Mouse (Mus musculus) stomach, embryonic 16.5 days (tissue): ENCODE results near the gene Birc3. TPM values are rescaled to one million over a fixed set of nuclear protein-coding genes. Genes with fewer than 3 reads are reported as not detected.

Experiments used
- ATAC-seq: fragments of 200-750 bp; cut with Nextera tagmentation; 2 replicates; pipeline ENCODE4 v1.8.0; 2017; ENCODE audit warnings: moderate number of reproducible peaks, moderate TSS enrichment; ENCODE audit not compliant: insufficient read depth, low FRiP score
- H3K27ac ChIP-seq: fragments of 300-500 bp; sonication (generic); 2 replicates; pipeline ENCODE4 v1.5.1; 2014; ENCODE audit warnings: low read length
- H3K27me3 ChIP-seq: fragments of 300-500 bp; sonication (generic); 2 replicates; pipeline ENCODE4 v1.6.1; 2014; ENCODE audit warnings: low read length, control low read depth, mixed read lengths; ENCODE audit not compliant: control insufficient read depth, insufficient read depth
- H3K36me3 ChIP-seq: fragments of 300-500 bp; sonication (generic); 2 replicates; pipeline ENCODE4 v1.6.1; 2014; ENCODE audit warnings: low read length; ENCODE audit not compliant: control insufficient read depth, insufficient read depth
- H3K4me1 ChIP-seq: fragments of 300-500 bp; sonication (generic); 2 replicates; pipeline ENCODE4 v1.6.1; 2014; ENCODE audit warnings: low read length, control low read depth, mixed read lengths; ENCODE audit not compliant: control insufficient read depth, insufficient read depth
- H3K4me2 ChIP-seq: fragments of 300-500 bp; sonication (generic); 2 replicates; pipeline ENCODE4 v1.6.1; 2014; ENCODE audit warnings: low read depth, low read length, mixed read lengths
- H3K4me3 ChIP-seq: fragments of 300-500 bp; sonication (generic); replicated peaks from 2 replicates; pipeline ENCODE4 v1.5.1; 2014; ENCODE audit warnings: mild to moderate bottlenecking, low read length
- H3K9ac ChIP-seq: fragments of 300-500 bp; sonication (generic); 2 replicates; pipeline ENCODE4 v1.6.1; 2014; ENCODE audit warnings: low read length
- H3K9me3 ChIP-seq: fragments of 300-500 bp; sonication (generic); replicated peaks from 2 replicates; pipeline ENCODE4 v1.6.1; 2016; ENCODE audit warnings: low read length, control low read depth; ENCODE audit not compliant: control insufficient read depth
- WGBS: fragments of 180-500 bp; shearing (Covaris S2); extraction: QIAGEN DNeasy Blood & Tissue Kit; methylation state at CpG from one replicate; pipeline ENCODE4 v1.1.7; 2014; 5-methylcytosine and 5-hydroxymethylcytosine counted together
- polyA plus RNA-seq: library from polyadenylated mRNA; unstranded; fragments of >200 nt; fragmentation: Nextera tagmentation; extraction: Ambion mirVana; gene quantifications from 2 replicates; pipeline ENCODE4 v1.2.1, GENCODE M21; 2015

The Birc3 gene
- polyA plus RNA-seq, 1 experiment from 2014 or later = 9.4 TPM

GRCm38 (mm10) chr9:7852346-7853230, 20.4 kb downstream of the Birc3 start:
- Histone ChIP-seq H3K36me3 (no peaks in the 10 kb centered on the region), H3K4me2 (no peak overlapping the region), H3K4me1 (no peaks in the 10 kb centered on the region), H3K27ac (no peak overlapping the region), H3K4me3 (no peak overlapping the region), H3K27me3 (no peaks in the 10 kb centered on the region), H3K9ac (no peak overlapping the region), H3K9me3 (no peaks in the 10 kb centered on the region)
- ATAC-seq = peak; percentile 29; the same call in 1 of the 2 replicates
- 66% methylated on average over 4 of the region's 4 CpGs for WGBS

DNA sequence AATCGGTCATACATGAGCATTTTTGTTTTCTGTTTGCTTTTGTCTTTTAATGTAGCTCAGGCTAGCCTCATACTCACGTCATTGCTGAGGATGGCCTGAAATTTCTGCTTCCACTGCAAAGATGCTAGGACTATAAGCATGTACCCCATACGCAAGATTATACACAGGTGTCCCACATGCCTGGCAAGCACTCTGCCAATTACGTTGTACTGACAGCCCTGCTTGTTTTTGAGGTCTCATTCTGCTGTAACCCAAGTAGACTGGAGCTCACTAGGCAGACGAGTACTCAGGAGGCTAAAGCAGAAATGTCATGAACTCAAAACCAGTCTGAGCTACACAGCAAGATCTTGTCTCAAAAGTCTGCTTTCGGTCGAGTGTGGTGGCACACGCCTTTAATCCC, 21.1 kb downstream of the Birc3 start:
- H3K4me1 ChIP-seq = no peaks in the 10 kb centered on the region
- ATAC-seq = no peak
- H3K9me3 ChIP-seq = no peaks in the 10 kb centered on the region
- H3K27ac ChIP-seq = no peak overlapping the region
- no peak overlapping the region for H3K4me3 ChIP-seq
- H3K27me3 ChIP-seq = no peaks in the 10 kb centered on the region
- 87% methylated on average over 8 of the region's 8 CpGs for WGBS
- no peak overlapping the region for H3K4me2 ChIP-seq
- H3K9ac ChIP-seq = no peak overlapping the region
- H3K36me3 ChIP-seq = no peaks in the 10 kb centered on the region

DNA sequence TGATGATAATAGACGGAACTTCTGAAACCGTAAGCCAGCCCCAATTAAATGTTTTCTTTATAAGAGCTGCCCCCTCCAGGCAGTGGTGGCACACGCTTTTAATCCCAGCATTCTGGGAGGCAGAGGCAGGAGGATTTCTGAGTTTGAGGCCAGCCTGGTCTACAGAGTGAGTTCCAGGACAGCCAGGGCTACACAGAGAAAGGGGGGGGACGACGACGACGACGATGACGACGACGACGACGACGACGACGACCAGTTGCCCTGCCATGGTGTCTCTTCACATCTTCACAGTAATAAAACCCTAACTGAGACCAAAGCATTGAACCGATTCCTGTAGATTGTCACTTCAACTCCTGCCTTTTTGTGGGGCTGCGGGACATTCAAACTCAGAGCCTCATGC, 24.8 kb downstream of the Birc3 start:
- no peak overlapping the region for H3K4me2 ChIP-seq
- no peak overlapping the region for H3K27ac ChIP-seq
- WGBS = 91% methylated on average over 18 of the region's 18 CpGs
- no peak overlapping the region for H3K4me3 ChIP-seq
- H3K4me1 ChIP-seq = no peaks in the 10 kb centered on the region
- no peaks in the 10 kb centered on the region for H3K36me3 ChIP-seq
- H3K27me3 ChIP-seq = no peaks in the 10 kb centered on the region
- no peak overlapping the region for H3K9ac ChIP-seq
- no peak for ATAC-seq
- no peaks in the 10 kb centered on the region for H3K9me3 ChIP-seq

DNA sequence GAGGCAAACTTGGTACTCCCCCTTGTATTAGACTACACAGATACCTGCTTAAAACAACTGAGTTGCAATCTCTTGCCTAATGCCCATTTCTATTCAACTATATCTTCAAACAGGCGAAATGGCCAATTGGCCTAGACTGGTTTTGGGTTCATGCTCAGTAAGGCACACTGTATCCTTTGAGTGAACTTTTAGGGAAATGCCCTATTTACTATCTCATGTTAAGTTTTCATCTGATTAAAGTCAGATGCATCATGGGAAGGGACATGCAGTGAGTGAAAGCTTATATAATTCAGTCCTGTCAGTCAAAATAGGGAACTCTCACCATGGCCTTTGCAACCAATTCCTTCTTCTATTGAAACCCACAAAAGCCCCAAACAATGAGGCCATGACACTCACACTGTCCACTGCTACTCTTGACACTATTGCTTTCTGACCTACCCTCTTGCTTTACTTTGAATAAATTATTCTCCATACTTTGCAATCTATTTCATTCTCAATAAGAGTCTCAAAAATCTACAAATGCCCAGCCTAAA, 26.3 kb downstream of the Birc3 start:
- Histone ChIP-seq H3K9ac (no peak overlapping the region), H3K9me3 (no peaks in the 10 kb centered on the region), H3K36me3 (no peaks in the 10 kb centered on the region), H3K4me3 (no peak overlapping the region), H3K4me2 (no peak overlapping the region), H3K27ac (no peak overlapping the region), H3K27me3 (no peaks in the 10 kb centered on the region), H3K4me1 (no peaks in the 10 kb centered on the region)
- ATAC-seq = no peak
- 83% methylated on average over 1 of the region's 1 CpGs for WGBS

GRCm38 (mm10) chr9:7845216-7845895, 27.6 kb downstream of the Birc3 start:
- H3K4me3 ChIP-seq = no peak overlapping the region
- no peaks in the 10 kb centered on the region for H3K36me3 ChIP-seq

DNA sequence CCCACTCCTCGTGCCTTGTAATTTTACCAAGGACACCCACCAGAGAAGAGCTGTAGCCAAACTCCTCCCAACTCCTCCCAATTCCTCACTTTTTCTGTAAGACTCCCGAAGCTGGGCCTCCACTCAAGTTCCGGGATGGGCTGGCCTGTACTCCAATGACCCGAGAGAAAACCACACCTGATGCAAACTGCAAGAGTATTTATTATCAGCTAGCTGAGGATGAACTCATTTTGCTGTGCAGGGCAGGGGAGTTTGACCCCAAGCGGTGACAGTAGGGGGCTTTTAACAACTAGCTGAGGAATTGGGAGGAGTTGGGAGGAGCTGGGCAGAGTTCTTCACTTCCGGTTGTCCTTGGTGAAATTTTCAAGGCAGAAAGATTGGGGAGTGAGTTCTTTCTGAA, 31.8 kb downstream of the Birc3 start:
- no peaks in the 10 kb centered on the region for H3K36me3 ChIP-seq
- WGBS = 64% methylated on average over 6 of the region's 6 CpGs

More at GRCm38 (mm10) chr9:7845216-7845895, 27.6 kb downstream of the Birc3 start:
- Histone ChIP-seq H3K4me1 (no peaks in the 10 kb centered on the region), H3K9me3 (no peaks in the 10 kb centered on the region), H3K9ac (no peak overlapping the region), H3K27ac (no peak overlapping the region), H3K27me3 (no peaks in the 10 kb centered on the region), H3K4me2 (no peak overlapping the region)
- 57% methylated on average over 4 of the region's 4 CpGs for whole genome bisulfite sequencing
- ATAC-seq = no peak

DNA sequence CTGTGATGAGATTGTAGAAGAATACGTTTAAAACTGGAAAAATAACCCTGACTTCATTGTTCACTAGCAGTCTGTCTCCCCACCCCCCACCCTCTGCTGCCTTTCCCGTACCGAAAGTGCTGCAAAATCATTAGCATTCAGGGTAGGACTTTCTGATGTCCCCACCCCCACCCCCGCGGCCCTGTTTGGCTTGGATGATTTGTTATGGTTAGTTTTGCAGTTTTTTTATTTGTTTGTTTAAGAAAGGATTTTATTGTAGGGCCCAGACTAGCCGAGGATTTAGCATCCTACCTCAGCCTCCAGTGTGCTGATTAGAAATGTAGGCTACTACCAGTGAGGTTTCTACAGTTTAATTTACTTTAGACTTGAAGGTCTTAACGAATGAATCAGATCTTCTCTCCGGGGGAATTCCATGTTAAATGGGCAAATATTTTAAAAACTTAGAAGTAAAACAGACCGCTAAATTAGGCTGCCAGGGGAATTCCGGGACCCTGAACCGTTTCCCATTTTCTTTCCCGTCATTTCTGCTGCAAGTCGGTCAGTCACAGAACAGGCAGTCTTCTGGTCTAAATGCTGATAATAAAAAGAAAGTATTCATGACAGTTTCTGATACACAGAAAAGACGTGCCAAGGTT, 35.1 kb downstream of the Birc3 start:
- Histone ChIP-seq H3K9me3 (no peaks in the 10 kb centered on the region), H3K4me2 (peak overlapping the region; percentile 82), H3K4me3 (peak overlapping the region; percentile 73), H3K4me1 (peaks cover 11% of the 10 kb centered on the region), H3K9ac (peak overlapping the region; percentile 91), H3K27me3 (no peaks in the 10 kb centered on the region), H3K36me3 (peaks cover 4% of the 10 kb centered on the region; the same call in 1 of the 2 replicates), H3K27ac (peak overlapping the region; percentile 99)
- no peak for ATAC-seq
- 11% methylated on average over 14 of the region's 14 CpGs for WGBS

More for the DNA sequence above, 31.8 kb downstream of the Birc3 start:
- Histone ChIP-seq H3K9ac (no peak overlapping the region), H3K27ac (no peak overlapping the region), H3K27me3 (no peaks in the 10 kb centered on the region), H3K4me1 (no peaks in the 10 kb centered on the region), H3K9me3 (no peaks in the 10 kb centered on the region), H3K4me3 (no peak overlapping the region), H3K4me2 (no peak overlapping the region)
- ATAC-seq = no peak

- Histone ChIP-seq H3K27ac (peak within 1 kb of the TSS; percentile 99), H3K4me1 (peaks cover 16% of the 10 kb centered on the region), H3K36me3 (peaks cover 4% of the 10 kb centered on the region; the same call in 1 of the 2 replicates), H3K27me3 (no peaks in the 10 kb centered on the region), H3K4me2 (peak within 1 kb of the TSS; percentile 82), H3K4me3 (peak within 1 kb of the TSS; percentile 73), H3K9me3 (no peaks in the 10 kb centered on the region), H3K9ac (peak within 1 kb of the TSS; percentile 91)
- WGBS = under 1% methylated on average over 68 of the region's 68 CpGs
- ATAC-seq = peak; percentile 98
These were observed 35.8 kb downstream of the Birc3 start, which contains the start of gene Birc2 for GRCm38 (mm10) chr9:7836905-7837805. Gene Birc2, minus strand, starts transcription at chr9:7837064.
